Mouse (Mus musculus) gonadal fat pad, adult 2 months (tissue): ENCODE data around the gene Gm20388. TPM values are rescaled to one million over a fixed set of nuclear protein-coding genes. Genes with fewer than 3 reads are reported as not detected.
"Not testable (repeated sequence)": the region's sequence is repeated elsewhere in the genome, so short reads cannot be mapped to it uniquely, and the experiment has no call there.

Experiments used
- DNase-seq: peaks from one replicate; pipeline ENCODE4 v3.0.0-alpha.2; 2012; ENCODE audit warnings: low read depth
- polyA plus RNA-seq: library from polyadenylated mRNA; depleted of rRNA; stranded (reverse); fragments of >200 nt; gene quantifications from 2 replicates; pipeline ENCODE4 v1.2.3, GENCODE M21; 2012

Gm20388 gene
- polyA plus RNA-seq, 1 experiment = 119 TPM

DNA sequence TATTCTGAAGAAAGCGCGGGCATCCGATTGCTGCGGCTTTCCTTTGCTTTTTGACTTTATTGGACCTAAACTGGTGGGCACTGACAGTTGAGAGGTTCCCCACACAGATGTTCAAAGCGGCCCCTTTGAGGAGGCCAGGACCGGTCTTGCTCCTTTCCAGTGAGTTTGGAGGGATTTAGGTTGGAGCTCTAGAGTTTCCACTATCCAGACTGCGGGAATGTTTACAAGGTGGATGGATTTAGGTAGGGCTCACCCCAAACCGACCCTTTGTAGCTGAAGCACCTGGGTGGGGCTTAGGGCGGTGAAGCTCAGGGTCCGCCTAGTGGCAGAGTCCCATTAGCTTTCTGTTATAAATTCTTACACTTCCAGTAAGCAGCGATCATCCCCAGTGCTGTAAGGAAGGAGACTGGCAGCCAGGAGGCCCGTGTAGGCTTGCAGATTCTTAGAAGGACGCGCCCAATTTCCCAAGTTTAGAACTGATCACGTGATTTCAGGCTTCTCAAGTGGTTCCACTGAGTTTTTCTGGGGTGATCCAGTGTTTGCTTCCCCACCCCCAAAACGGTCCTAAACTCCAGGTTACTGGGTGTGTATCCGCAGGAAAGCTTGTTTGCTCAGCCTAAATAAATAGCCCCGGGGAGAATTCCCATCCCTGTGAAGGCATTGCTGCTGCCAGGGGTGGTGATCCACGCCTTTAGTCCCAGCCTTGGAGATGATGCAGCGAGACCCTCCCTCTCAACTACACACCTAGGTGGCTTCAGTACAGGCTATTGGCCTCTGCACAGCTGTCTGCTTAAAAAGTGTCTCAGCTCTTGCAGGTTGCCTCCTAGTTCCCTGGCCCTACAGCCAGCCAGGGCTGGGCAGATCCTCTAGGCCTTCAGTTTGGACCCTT is 1680.8 kb downstream of the Gm20388 start:
- DNase-seq = no peak

DNA sequence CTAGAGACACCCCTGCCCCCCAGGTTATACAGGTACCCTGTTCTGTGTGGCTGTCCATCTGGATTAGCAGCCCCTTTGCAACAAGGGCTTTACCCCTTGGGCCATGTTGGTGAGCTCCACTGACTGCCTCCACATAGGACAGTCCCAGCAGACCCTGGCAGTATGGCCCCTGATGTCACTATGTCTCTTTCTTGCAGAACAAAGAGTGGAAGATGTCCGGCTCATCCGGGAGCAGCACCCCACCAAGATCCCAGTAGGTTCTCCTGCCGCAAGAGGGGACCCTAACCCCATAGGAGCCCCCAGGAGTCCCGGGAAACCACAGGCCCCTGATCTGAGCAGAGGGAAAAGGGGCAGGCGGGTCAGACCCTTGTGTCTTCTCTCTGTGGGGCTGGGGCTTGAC is 1682.7 kb downstream of the Gm20388 start:
- no peak for DNase-seq

DNA sequence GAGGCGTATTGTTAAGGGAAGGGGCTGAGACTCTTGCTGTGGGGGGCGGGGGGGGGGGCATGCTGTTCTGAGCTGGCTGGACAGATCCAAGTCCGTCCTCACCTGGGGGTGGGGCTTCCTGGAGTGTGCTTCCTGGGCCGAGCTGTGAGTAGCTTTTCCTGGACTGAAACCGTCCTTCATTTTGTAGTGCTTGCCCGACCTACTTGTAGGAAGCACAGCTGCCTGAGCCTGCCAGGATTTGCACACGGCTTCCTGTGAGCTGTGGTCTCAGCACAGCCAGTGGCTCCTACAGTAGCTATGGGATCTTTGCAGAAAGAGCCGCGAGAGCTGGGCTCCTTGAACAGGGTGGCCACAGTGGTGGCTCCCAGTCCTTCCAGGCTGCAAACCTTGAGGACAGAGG is 1683.3 kb downstream of the Gm20388 start:
- DNase-seq = no peak

DNA sequence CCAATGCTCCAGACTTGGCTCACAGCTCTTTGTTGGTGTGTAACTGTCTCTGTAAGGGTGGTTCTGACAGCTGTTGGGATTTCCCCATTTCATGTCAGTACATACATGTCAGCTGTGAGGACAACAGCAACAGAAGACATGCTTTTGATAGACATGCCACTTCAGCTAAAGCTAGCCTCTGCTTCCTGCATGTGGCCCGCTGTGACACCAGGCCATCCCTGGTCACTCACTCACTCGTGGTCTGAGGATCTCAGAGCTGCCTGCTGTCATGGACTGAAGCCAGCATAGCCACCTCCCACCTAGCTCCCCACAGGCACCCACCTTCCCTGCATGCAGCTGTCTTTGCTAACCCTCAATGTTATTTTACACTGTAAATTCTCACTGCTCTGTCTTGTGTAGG is 1686.9 kb downstream of the Gm20388 start:
- not testable (repeated sequence) for DNase-seq

DNA sequence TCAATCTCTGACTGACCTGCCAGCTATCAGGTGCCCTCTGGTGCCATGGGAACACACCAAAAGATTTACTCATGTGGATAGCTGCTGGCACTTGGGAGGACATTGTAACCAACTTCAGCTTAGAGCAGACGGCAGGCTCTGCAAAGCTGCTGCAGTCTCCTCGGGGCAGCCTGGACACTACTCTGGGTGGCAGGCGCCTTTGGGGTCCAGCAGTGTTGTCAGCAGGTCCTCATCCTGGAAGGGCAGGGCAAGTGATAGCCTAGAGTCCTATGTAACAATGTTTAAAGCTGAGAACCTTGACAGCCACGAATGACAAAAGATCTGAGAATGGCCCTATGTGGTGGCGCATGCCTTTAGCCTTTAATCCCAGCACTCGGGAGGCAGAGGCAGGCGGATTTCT is 1687.5 kb downstream of the Gm20388 start:
- no peak for DNase-seq

DNA sequence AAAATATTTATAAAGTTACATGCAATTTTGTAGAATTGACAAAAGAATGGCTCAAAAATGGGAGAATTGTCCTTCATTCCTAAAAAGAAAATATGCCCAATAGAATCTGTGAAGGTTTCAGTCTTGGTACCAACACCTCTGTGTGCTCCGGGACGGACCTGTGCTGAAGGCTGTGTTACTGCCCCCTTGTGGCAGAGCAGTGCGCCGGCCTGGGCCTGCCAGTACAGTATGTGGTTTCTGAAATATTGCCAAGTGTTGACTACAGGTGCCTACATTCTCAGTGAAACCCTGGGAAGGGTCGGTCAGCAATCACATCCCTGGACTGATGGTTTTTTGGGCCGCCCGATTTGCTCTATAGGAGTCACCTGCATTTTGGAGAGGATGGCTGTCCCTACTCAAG is 1688.3 kb downstream of the Gm20388 start:
- DNase-seq = no peak

DNA sequence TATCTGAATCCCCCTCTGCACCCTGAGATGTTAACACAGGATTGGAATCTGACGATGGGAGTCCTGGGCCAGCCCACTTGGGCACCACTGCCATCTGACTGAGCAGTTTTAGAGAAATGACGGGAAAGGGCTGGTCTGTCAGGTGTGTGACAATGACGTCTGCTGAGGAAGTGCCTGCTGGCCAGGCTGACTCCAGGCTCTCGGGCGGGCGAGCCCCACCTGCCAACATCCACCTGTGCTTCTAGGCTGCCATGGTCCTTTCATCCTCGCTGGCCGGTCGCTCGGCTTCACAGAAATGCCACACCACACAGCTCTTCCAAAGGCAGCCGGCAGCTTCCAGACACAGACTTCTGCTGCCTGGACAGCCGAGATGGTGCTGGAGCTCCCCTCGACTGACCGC is 1689.2 kb downstream of the Gm20388 start:
- DNase-seq = no peak

DNA sequence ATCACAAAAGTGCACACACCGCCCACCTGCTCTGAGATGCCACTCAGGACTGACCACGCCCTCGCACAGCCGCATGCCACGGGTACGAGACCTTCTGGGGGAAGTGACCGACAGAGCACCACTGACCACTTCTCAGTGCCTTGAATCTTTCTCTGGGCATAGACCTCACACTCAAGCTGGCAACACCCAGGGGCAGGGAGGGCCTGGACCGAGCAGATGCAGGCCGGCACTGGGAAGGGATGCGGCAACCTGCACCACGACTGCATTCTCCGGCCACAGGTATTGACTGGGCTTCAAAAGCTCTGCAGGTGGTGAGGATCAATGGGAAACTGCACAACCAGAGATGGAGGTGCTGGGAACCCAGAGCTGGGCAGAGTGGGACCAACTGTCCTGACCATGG is 1691.8 kb downstream of the Gm20388 start:
- DNase-seq = no peak

DNA sequence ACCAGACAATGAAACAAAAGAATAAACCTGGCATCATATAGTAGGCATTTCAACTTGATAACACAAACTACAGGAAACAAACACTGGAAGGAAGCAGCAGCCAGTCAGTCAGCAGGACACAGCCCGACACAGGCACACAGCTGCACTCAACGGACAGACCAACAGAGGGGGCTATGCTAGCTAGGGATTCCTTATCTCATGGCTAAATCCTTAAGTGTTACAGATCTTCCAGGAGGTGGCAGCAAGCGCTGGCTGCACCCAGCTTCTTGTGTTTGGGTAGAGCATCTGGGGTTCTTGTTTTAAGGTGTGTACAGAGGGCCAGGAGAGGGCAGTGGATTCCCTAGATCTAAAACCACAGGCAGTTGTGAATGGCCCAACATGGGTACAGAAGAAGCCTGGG is 1692.2 kb downstream of the Gm20388 start:
- no peak for DNase-seq

DNA sequence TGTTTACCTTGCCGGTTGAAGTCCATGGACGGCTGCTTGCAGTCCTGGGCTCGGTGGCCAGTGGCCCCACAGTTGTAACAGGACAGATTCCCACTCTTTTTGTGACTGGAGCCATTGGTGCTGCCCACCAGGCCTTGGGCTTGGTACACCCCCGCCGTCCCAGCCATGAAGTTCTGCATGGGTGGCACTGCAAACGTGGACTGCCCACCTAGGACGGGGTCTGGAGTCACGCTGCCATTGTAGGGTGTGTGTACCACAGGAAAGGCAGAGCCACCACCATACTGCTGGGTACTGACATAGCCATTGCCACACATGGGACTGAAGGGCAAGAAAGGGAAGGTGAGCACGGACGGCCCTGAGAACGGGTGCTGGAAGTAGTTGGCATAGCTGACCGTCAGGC is 1693.2 kb downstream of the Gm20388 start:
- no peak for DNase-seq

DNA sequence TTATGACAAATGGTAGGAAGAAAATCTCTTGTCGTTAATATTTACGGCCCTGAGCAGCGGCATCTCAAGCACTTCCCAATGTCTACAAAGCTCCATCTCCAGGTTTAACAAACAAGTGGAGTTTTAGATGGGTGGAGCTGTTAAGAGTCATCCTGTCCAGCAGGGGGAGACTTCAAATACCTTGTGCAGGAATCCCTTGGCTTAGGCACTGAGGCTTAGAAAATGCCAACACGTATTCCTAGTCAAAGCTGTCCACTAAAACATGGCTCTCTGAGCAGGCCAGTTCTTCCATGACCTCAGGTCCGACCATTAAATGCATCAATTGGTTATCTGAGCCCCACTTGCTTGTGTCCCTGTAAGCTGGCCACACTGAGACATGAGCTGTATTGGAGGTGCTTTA is 1697.0 kb downstream of the Gm20388 start:
- no peak for DNase-seq

DNA sequence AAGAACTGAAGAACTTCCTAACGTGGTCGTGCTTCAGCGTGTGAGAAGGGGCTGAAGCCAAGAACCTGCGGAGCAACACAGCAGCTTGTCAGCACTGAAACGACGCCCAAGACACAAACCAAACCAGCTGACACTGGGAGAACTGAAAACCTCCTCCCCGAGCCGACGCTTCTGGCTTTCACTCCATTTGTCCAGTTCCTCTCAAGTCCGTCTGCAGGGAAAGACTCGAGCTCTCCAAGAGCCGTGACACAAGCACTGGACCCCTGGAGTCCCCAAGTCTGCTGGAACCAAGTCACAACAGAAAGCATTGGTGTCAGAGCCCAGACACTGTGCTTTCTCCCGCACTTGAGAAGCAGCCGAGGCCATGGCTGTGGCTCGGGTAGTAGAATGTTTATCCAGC is 1698.6 kb downstream of the Gm20388 start:
- DNase-seq = no peak

DNA sequence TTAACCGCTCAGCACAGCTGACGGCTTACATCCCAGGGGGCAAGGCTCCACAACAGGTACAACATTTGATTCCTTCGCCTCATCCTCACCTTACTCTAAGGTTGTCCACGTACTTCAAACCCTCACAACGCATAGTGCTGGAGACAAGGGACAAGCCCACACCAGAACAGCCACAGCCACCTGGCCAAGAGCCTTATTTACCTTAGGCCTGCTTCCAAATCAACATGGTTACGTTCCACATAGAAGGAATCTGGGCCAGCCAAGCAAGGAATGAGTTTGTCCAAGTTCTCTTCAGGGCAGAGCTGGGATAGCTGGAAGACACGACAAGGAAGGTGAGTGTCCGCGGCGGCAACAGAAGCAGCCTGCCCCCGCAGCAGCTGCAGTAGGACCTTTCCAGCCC is 1699.3 kb downstream of the Gm20388 start:
- DNase-seq = no peak

DNA sequence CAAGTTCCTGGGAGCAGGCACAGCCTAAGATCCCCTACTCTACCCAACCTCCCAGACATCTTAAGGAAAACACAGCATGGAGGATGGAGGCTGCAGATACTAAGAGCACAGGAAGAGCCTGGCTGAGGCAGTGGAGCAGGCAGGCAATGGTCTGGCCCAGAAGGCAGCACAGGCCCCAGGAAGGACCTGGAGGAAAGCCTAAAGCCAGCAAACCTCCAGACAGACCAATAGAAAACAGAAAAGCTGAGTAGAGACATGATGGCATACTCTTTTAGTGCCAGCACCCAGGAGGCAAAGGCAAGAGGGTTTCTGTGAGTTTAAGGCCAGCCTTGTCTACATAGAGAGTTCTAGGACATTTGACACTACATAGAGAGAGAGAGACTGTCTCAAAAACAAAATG is 1702.8 kb downstream of the Gm20388 start:
- no peak for DNase-seq

DNA sequence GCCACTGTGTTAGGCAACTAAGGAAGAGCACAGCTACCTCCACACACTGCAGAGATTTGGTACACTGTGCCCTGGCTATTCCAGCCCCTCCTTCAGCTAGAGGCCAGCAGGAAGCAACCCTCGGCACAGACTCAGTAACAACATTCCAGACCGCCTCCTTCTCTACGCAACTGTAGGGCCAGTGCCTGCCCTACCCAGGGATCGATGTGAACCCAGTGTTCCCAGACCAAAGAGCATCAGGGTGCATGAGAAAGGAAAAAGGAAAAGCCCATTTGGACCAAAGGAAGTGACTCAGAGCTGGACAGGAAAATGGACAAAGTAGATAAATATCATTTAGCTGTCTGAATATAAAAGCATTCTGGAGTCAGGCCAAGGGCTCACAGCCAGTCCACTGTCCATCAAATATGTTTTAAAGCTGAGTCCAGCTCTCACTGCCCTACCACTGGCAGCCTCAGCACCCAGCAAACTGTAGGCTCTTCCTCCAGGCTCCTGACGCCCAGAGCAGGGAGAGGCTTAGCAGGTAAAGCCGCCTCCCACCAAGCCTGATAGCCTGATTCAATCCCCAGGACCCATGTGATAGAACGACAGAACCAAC is 1708.9 kb downstream of the Gm20388 start:
- DNase-seq = no peak

DNA sequence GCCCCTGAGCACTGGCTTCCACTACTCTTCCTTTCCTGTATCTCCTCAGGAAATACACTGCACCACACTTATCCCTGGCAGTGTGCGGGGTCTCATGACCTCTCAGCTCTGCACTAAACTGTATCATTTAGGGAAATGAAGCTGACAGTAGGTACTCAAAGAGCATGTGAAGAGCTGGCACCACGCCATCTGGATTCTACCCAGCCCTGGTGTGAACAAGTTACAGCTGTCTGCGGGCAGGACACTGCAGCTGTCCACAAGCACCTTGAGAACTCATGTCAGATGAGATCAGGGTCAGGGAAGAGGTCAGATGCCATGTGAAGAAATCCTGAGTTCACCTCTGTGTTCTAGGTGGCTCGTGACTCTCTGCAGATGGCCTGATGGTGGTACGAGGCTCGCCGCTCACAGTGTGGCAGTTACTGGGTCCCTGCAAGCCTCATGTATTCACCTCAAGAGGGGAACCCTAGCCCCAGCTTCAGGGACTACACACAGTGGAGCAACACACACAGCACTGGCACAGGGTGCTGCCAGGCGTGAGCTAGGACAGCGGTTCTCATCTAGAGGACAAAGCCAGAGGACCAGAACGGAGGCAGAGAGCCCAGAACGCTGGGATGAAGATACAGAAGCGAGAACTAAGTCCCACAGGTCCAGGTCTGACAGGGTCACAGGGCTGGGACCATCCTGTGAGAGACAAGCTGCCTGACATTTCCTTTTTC is 1710.3 kb downstream of the Gm20388 start:
- DNase-seq = no peak

DNA sequence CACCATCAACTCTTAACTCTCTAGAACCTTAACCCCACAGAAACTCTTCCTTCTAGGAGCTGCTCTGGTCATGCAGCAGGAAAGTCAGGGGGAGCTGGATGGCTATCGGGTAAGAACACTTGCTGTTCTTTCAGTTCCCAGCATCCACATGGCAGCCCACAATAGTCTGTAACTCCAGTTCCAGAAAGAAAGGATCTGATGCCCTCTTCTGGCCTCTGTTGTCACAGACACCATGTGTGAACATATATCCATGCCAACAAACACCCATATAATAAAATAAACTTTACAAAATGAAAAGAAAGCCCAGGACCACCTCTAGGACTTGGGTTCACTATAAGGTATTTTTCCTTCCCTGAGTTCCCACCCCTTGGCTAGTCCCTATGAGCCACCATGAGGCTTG is 1711.2 kb downstream of the Gm20388 start:
- DNase-seq = no peak

DNA sequence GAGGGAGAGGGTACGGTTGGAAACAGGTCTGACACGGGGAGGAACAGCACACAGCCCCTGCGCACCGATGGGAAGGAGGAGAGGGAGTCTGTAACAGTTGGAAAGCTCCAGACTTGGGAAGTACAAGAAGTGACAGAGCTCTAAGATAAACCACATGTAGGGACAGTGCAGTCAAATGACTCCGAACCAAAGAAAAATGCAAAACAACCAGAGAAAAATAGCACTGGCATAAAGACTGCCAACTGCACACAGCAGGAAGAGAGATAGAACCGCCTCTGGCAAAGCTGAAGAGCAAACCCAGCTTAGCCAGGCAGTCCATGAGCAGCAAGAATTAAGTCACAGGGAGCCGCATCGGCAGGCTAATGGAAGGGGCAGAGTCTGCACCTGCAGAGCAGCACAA is 1712.4 kb downstream of the Gm20388 start:
- no peak for DNase-seq

DNA sequence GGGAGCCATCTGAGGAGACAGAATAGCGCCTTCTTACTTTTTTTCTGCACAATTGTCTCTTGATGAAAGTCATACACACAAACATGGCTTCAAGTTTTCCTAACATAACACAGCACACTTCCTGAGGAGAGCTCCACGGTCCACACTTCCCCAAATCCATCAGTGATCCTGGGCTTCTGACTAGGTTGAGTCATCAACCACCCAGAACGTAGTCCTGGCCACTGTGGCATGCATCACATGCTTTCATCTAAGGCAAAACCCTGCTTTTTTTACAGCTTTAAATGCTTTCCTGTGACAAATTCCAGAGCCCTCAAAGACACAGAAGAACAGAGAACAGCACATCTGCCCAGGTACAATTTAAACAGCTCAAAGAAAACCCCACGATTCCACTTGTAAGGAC is 1718.0 kb downstream of the Gm20388 start:
- DNase-seq = no peak

DNA sequence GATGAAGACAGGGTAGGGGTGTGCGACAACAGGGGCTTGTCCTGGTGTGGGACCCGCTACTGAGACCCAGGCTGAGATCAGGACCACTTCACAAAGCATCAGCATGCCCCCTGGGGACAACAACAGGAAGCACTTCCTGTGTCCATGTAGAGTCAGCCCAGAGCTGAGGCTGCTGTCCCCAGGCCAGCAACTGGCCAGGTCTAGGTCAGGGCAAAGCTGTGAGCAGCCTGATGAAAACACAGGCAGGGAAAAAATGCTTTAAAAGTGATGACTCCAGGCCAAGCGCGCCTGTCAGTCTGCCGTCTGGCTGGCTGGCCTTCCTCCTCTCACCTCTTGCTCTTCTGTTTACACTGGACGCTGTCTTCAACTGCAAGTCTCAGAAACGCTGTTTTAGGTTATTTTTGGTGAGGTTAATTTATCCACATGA is 1721.0 kb downstream of the Gm20388 start:
- no peak for DNase-seq

DNA sequence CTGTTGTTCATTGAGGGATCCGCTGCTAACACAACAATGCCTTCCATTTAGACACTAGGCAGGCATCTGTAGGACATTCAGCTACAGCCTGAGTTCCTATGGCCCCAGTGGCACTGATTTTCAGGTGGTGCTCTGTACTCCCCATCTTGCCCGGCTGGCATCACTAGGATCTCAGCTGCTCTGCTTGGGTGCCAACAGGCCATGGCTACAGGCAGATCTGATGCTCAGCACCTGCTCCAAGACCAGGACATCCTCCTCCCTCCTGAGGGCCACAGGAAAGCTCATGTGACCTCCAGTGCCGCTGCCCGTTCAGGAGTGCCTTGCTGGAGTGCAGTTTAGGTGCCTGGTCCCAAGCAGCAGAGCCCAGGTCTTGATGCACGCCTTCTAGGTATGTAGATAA is 1721.8 kb downstream of the Gm20388 start:
- DNase-seq = no peak

DNA sequence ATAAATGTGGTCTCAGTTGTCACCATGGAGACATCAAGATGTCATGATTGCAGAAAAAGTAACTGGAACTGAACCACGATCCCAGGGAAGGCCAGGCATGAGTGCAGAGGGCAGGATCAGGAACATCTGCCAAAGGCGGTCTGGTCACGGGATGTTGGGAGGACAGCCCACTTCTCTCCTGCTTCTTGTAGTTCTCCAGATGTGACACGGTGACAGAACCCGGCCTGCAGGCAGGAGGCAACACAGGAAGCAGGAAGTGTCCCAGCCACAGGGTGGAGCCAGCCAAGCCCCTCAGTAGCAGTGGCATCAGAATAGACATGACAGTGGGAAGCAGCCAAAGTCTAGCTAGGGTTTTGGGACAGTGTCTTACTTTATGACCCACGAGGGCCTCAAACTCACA is 1724.9 kb downstream of the Gm20388 start:
- DNase-seq = no peak

DNA sequence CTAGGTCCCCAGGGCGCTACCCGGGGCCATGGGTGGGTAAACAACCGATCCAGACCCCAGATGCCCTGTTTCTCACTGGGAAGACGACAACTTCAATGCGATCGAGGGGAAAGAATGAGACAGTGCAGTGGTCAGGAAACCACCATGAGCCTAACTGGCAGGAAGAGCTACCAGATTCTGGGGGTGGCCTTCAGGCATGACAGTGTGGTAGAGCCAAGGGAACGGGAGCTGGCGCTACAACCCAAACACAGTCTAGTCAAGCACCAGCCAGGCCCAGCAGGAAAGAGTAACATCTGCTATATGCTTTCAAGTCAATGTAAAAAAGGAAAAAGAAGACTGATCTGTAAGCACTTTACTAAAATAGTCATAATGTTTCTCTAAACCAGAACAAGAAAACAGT is 1725.5 kb downstream of the Gm20388 start:
- DNase-seq = no peak
